ENCODE assay signal across 11 mouse cellular contexts in the genomic region with DNA sequence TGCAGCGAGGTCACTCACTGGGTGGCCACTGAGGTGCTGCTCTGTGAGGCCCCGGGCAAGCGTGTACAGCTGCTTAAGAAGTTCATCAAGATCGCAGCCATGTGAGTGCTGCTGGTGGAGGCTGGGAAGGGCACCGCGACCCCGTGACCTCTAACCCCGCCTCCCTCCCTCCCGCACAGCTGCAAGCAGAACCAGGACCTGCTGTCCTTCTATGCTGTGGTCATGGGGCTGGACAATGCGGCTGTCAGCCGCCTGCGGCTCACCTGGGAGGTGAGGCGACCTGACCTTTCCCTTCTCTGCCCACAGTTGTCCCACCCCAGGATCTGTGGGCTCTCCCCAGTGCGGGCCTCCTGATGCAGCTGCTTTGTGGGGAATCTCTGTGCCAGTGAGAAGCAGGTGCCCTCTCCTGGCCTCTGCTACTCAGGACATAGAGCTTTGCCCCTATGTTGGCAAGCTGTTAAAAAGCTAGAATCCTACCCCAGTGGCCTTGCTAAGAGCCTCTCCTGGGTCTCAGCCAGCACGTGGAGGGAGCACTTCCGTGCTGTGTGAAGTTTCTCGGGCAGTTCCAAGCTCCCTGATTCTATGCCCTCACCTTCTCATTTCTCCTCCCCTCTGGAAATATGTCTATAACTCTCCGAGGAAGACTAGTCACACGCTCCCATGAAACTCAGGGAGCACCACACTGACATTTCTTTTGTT. TPM values are rescaled to one million over a fixed set of nuclear protein-coding genes. Genes with fewer than 3 reads are reported as not detected.
A peak's percentile ranks its signal among the peaks of the same experiment; 100 is the strongest.
DNase-seq lines count a peak whose midpoint lies in the region; ATAC-seq and TF ChIP-seq lines count a peak whose summit lies in the region.
"Had no signal": no experiment of that assay in that cellular context is flagged by ENCODE, and none has a peak within 500 bp of the region (broad histone marks: within the 10 kb centered on the region; RNA-seq: fewer than 3 reads in every experiment).

No protein-coding gene starts in this region.

- no peak for DNase-seq in forebrain, embryonic 10.5 days (ENCODE audit: extremely low spot score, low spot score)
- peak; percentile 31 for DNase-seq in lung, embryonic 14.5 days
- no peak for DNase-seq in lung, adult 2 months
- no peak for DNase-seq in ovary, postnatal 10 days (ENCODE audit: low spot score)
- no peak for DNase-seq in c-Kit-positive CD71-positive TER-119-positive erythroid progenitor cells, embryonic 14.5 days (ENCODE audit: low spot score)
- DNase-seq: adrenal gland, adult 8-10 months; B cell, adult 2 months; layer of hippocampus, postnatal 36 days had no signal

- no peaks in the 10 kb centered on the region for H3K9me3 ChIP-seq in forebrain, embryonic 10.5 days
- H3K9me3 ChIP-seq in forebrain, embryonic 15.5 days, result no peaks in the 10 kb centered on the region
- no peaks in the 10 kb centered on the region for H3K9me3 ChIP-seq in lung, embryonic 14.5 days (ENCODE audit: low read depth, low read length)
- H3K9me3 ChIP-seq in liver, embryonic 12.5 days (replicated peaks), result no peaks in the 10 kb centered on the region
- no peaks in the 10 kb centered on the region for H3K9me3 ChIP-seq in stomach, embryonic 14.5 days (ENCODE audit: control insufficient read depth, low read depth, low read length)

- H3K27ac ChIP-seq in forebrain, embryonic 10.5 days, result peak overlapping the region; percentile 59
- H3K27ac ChIP-seq in forebrain, embryonic 15.5 days (replicated peaks), result no peak overlapping the region
- H3K27ac ChIP-seq in lung, embryonic 14.5 days (ENCODE audit: low read depth), result no peak overlapping the region
- H3K27ac ChIP-seq in liver, embryonic 12.5 days, result no peak overlapping the region
- no peak overlapping the region for H3K27ac ChIP-seq in stomach, embryonic 14.5 days (ENCODE audit: low read length)

- H3K4me3 ChIP-seq in forebrain, embryonic 10.5 days, result peak overlapping the region; percentile 32
- H3K4me3 ChIP-seq in forebrain, embryonic 15.5 days, result no peak overlapping the region
- H3K4me3 ChIP-seq in lung, embryonic 14.5 days (ENCODE audit: low read depth, low read length), result no peak overlapping the region
- H3K4me3 ChIP-seq in lung, adult 2 months (replicated peaks; ENCODE audit: extremely low read depth, low read depth, low read length), result no peak overlapping the region
- no peak overlapping the region for H3K4me3 ChIP-seq in liver, embryonic 12.5 days
- H3K4me3 ChIP-seq in stomach, embryonic 14.5 days (ENCODE audit: low read depth, low read length), result no peak overlapping the region

- H3K4me1 ChIP-seq in forebrain, embryonic 10.5 days, result peaks cover 31% of the 10 kb centered on the region
- H3K4me1 ChIP-seq in forebrain, embryonic 15.5 days, result peaks cover 18% of the 10 kb centered on the region
- 0 out of 2 replicates have a peak, but pooled peaks cover 16% of the 10 kb centered on the region for H3K4me1 ChIP-seq in lung, embryonic 14.5 days (ENCODE audit: insufficient read depth)
- peaks cover 3% of the 10 kb centered on the region; the same call in 1 of the 2 replicates for H3K4me1 ChIP-seq in lung, adult 2 months (ENCODE audit: control insufficient read depth, insufficient read depth, low read length)
- peaks cover 10% of the 10 kb centered on the region; the same call in 1 of the 2 replicates for H3K4me1 ChIP-seq in liver, embryonic 12.5 days
- peaks cover 13% of the 10 kb centered on the region; the same call in 1 of the 2 replicates for H3K4me1 ChIP-seq in stomach, embryonic 14.5 days (ENCODE audit: control insufficient read depth, insufficient read depth, low read length)

- WGBS in forebrain, embryonic 10.5 days, result 12% methylated on average over 19 of the region's 19 CpGs
- 12% methylated on average over 19 of the region's 19 CpGs for WGBS in forebrain, embryonic 15.5 days
- WGBS in lung, embryonic 14.5 days, result 11% methylated on average over 19 of the region's 19 CpGs
- WGBS in lung, adult 2 months, result 20% methylated on average over 19 of the region's 19 CpGs
- WGBS in liver, embryonic 12.5 days (ENCODE audit: insufficient replicate concordance), result 26% methylated on average over 19 of the region's 19 CpGs
- 14% methylated on average over 19 of the region's 19 CpGs for WGBS in stomach, embryonic 14.5 days

- H3K4me2 ChIP-seq in forebrain, embryonic 15.5 days (replicated peaks), result no peak overlapping the region
- no peak overlapping the region; the same call in 1 of the 2 replicates for H3K4me2 ChIP-seq in lung, embryonic 14.5 days
- H3K4me2 ChIP-seq in liver, embryonic 12.5 days, result peak overlapping the region; percentile 35
- H3K4me2 ChIP-seq in stomach, embryonic 14.5 days (replicated peaks; ENCODE audit: low read depth, low read length), result peak overlapping the region; percentile 10; the same call in 1 of the 2 replicates

- H3K36me3 ChIP-seq in forebrain, embryonic 10.5 days (replicated peaks), result no peaks in the 10 kb centered on the region
- H3K36me3 ChIP-seq in forebrain, embryonic 15.5 days, result no peaks in the 10 kb centered on the region
- no peaks in the 10 kb centered on the region for H3K36me3 ChIP-seq in lung, embryonic 14.5 days (ENCODE audit: insufficient read depth)
- H3K36me3 ChIP-seq in liver, embryonic 12.5 days, result no peaks in the 10 kb centered on the region
- H3K36me3 ChIP-seq in stomach, embryonic 14.5 days (ENCODE audit: control insufficient read depth, insufficient read depth, low read length), result no peaks in the 10 kb centered on the region

- no peak for TF ChIP-seq POLR2A in lung, adult 2 months (IDR thresholded peaks at IDR 0.05; ENCODE audit: borderline replicate concordance, extremely low read depth, low read depth, low read length)

- no peak overlapping the region for H3K9ac ChIP-seq in forebrain, embryonic 15.5 days (replicated peaks)
- H3K9ac ChIP-seq in lung, embryonic 14.5 days, result peak overlapping the region; percentile 23; the same call in 1 of the 2 replicates
- H3K9ac ChIP-seq in liver, embryonic 12.5 days, result no peak overlapping the region
- no peak overlapping the region for H3K9ac ChIP-seq in stomach, embryonic 14.5 days (replicated peaks; ENCODE audit: low read depth, low read length)

- TF ChIP-seq CTCF in lung, embryonic 14.5 days (IDR thresholded peaks at IDR 0.05; ENCODE audit: low read depth), result no peak
- no peak for TF ChIP-seq CTCF in lung, adult 2 months (IDR thresholded peaks at IDR 0.05; ENCODE audit: insufficient read depth, low read length)

- no peak for ATAC-seq in forebrain, embryonic 15.5 days (replicated peaks)
- no peak for ATAC-seq in lung, embryonic 14.5 days (ENCODE audit: insufficient read depth)
- peak; percentile 43; the same call in 1 of the 2 replicates for ATAC-seq in liver, embryonic 12.5 days
- no peak for ATAC-seq in stomach, embryonic 14.5 days (ENCODE audit: insufficient number of reproducible peaks, insufficient read depth, low FRiP score, low read depth)

- peaks cover 26% of the 10 kb centered on the region for H3K27me3 ChIP-seq in forebrain, embryonic 10.5 days (ENCODE audit: poor library complexity, severe bottlenecking)
- no peaks in the 10 kb centered on the region for H3K27me3 ChIP-seq in forebrain, embryonic 15.5 days
- H3K27me3 ChIP-seq in lung, embryonic 14.5 days (ENCODE audit: insufficient read depth, low read length), result no peaks in the 10 kb centered on the region
- peaks cover 57% of the 10 kb centered on the region for H3K27me3 ChIP-seq in liver, embryonic 12.5 days (replicated peaks)
- H3K27me3 ChIP-seq in stomach, embryonic 14.5 days (ENCODE audit: control insufficient read depth, insufficient read depth, low read length), result no peaks in the 10 kb centered on the region

RNA-seq across cellular contexts. Expression of gene Rapgefl1, which starts 12.8 kb away (rescaled TPM):
- 1.00 and 1.2 TPM in 2 replicates for polyA plus RNA-seq in forebrain, embryonic 10.5 days (2016; fragmentation: Nextera tagmentation; extraction: Ambion mirVana)
- 4.2 and 5.8 TPM in 2 replicates for polyA plus RNA-seq in forebrain, embryonic 15.5 days (2015; fragmentation: Nextera tagmentation; extraction: Ambion mirVana)
- 1.5 and 2.1 TPM in 2 replicates for polyA plus RNA-seq in lung, embryonic 14.5 days (2014; fragmentation: Nextera tagmentation; extraction: Ambion mirVana)
- polyA plus RNA-seq in lung, adult 2 months (2012; rRNA removed), result 3.4 and 18.4 TPM in 2 replicates
- polyA plus RNA-seq in liver, embryonic 12.5 days (2016; fragmentation: Nextera tagmentation; extraction: Ambion mirVana), result 0.21 and 0.24 TPM in 2 replicates
- polyA plus RNA-seq in stomach, embryonic 14.5 days (2014; fragmentation: Nextera tagmentation; extraction: Ambion mirVana), result 5.6 and 7.7 TPM in 2 replicates

RNA-seq across cellular contexts. Expression of gene Wipf2, which starts 14.1 kb away (rescaled TPM):
- polyA plus RNA-seq in forebrain, embryonic 10.5 days (2016; fragmentation: Nextera tagmentation; extraction: Ambion mirVana), result 4.5 and 4.7 TPM in 2 replicates
- 4.4 and 5.1 TPM in 2 replicates for polyA plus RNA-seq in forebrain, embryonic 15.5 days (2015; fragmentation: Nextera tagmentation; extraction: Ambion mirVana)
- polyA plus RNA-seq in lung, embryonic 14.5 days (2014; fragmentation: Nextera tagmentation; extraction: Ambion mirVana), result 4.7 and 5.7 TPM in 2 replicates
- polyA plus RNA-seq in lung, adult 2 months (2012; rRNA removed), result 10.1 and 14.0 TPM in 2 replicates
- polyA plus RNA-seq in liver, embryonic 12.5 days (2016; fragmentation: Nextera tagmentation; extraction: Ambion mirVana), result 2.0 and 2.2 TPM in 2 replicates
- 6.8 and 7.1 TPM in 2 replicates for polyA plus RNA-seq in stomach, embryonic 14.5 days (2014; fragmentation: Nextera tagmentation; extraction: Ambion mirVana)

RNA-seq across cellular contexts. Expression of gene Casc3, which starts 44.6 kb away (rescaled TPM):
- 45.7 and 49.7 TPM in 2 replicates for polyA plus RNA-seq in forebrain, embryonic 10.5 days (2016; fragmentation: Nextera tagmentation; extraction: Ambion mirVana)
- polyA plus RNA-seq in forebrain, embryonic 15.5 days (2015; fragmentation: Nextera tagmentation; extraction: Ambion mirVana), result 53.5 and 53.9 TPM in 2 replicates
- 41.0 and 42.8 TPM in 2 replicates for polyA plus RNA-seq in lung, embryonic 14.5 days (2014; fragmentation: Nextera tagmentation; extraction: Ambion mirVana)
- 33.6 and 37.9 TPM in 2 replicates for polyA plus RNA-seq in lung, adult 2 months (2012; rRNA removed)
- polyA plus RNA-seq in liver, embryonic 12.5 days (2016; fragmentation: Nextera tagmentation; extraction: Ambion mirVana), result 26.4 and 29.7 TPM in 2 replicates
- 33.7 and 35.1 TPM in 2 replicates for polyA plus RNA-seq in stomach, embryonic 14.5 days (2014; fragmentation: Nextera tagmentation; extraction: Ambion mirVana)

RNA-seq across cellular contexts. Expression of gene Msl1, which starts 54.0 kb away (rescaled TPM):
- 22.9 and 24.1 TPM in 2 replicates for polyA plus RNA-seq in forebrain, embryonic 10.5 days (2016; fragmentation: Nextera tagmentation; extraction: Ambion mirVana)
- polyA plus RNA-seq in forebrain, embryonic 15.5 days (2015; fragmentation: Nextera tagmentation; extraction: Ambion mirVana), result 30.2 and 31.7 TPM in 2 replicates
- 16.2 and 16.3 TPM in 2 replicates for polyA plus RNA-seq in lung, embryonic 14.5 days (2014; fragmentation: Nextera tagmentation; extraction: Ambion mirVana)
- 39.0 and 54.3 TPM in 2 replicates for polyA plus RNA-seq in lung, adult 2 months (2012; rRNA removed)
- 11.5 and 11.7 TPM in 2 replicates for polyA plus RNA-seq in liver, embryonic 12.5 days (2016; fragmentation: Nextera tagmentation; extraction: Ambion mirVana)
- 21.6 and 22.3 TPM in 2 replicates for polyA plus RNA-seq in stomach, embryonic 14.5 days (2014; fragmentation: Nextera tagmentation; extraction: Ambion mirVana)

RNA-seq across cellular contexts. Expression of gene Cdc6, which starts 58.3 kb away (rescaled TPM):
- polyA plus RNA-seq in forebrain, embryonic 10.5 days (2016; fragmentation: Nextera tagmentation; extraction: Ambion mirVana), result 68.7 and 75.8 TPM in 2 replicates
- polyA plus RNA-seq in forebrain, embryonic 15.5 days (2015; fragmentation: Nextera tagmentation; extraction: Ambion mirVana), result 11.2 and 12.1 TPM in 2 replicates
- 47.0 and 48.1 TPM in 2 replicates for polyA plus RNA-seq in lung, embryonic 14.5 days (2014; fragmentation: Nextera tagmentation; extraction: Ambion mirVana)
- 0.16 and 0.25 TPM in 2 replicates for polyA plus RNA-seq in lung, adult 2 months (2012; rRNA removed)
- 86.5 and 89.9 TPM in 2 replicates for polyA plus RNA-seq in liver, embryonic 12.5 days (2016; fragmentation: Nextera tagmentation; extraction: Ambion mirVana)
- 31.4 and 32.6 TPM in 2 replicates for polyA plus RNA-seq in stomach, embryonic 14.5 days (2014; fragmentation: Nextera tagmentation; extraction: Ambion mirVana)

Comparison
In these comparisons a context has a peak if more than half of its experiments do, and no peak if none do; other contexts are left out.
1. H3K4me2 ChIP-seq: peak in liver, embryonic 12.5 days (single experiment) and stomach, embryonic 14.5 days (single experiment); none in forebrain, embryonic 15.5 days (single experiment) and lung, embryonic 14.5 days (single experiment).